Mouse (Mus musculus) lung, embryonic 14.5 days (tissue): ENCODE measurements at regions not wholly inside any gene's neighbourhood (a gene's known extent, or its start where the extent isn't known, plus 50 kb on each side); places are given as distances from the start of the nearest gene placed in this dataset.
"Not testable (repeated sequence)": the region's sequence is repeated elsewhere in the genome, so short reads cannot be mapped to it uniquely, and the experiment has no call there.

ENCODE experiments used
- ATAC-seq: fragments of 200-750 bp; cut with Nextera tagmentation; 2 replicates; pipeline ENCODE4 v1.8.0; 2017; ENCODE audit warnings: mild to moderate bottlenecking, moderate TSS enrichment, moderate library complexity; ENCODE audit not compliant: insufficient read depth
- DNase-seq: peaks from one replicate; pipeline ENCODE4 v3.0.0-alpha.2; 2015
- H3K27ac ChIP-seq: fragments of 300-500 bp; sonication (generic); 2 replicates; pipeline ENCODE4 v1.5.1; 2014; ENCODE audit warnings: low read depth, mild to moderate bottlenecking, moderate library complexity
- H3K27me3 ChIP-seq: fragments of 300-500 bp; sonication (generic); 2 replicates; pipeline ENCODE4 v1.6.1; 2014; ENCODE audit warnings: low read length, control low read depth; ENCODE audit not compliant: insufficient read depth
- H3K36me3 ChIP-seq: fragments of 300-500 bp; sonication (generic); 2 replicates; pipeline ENCODE4 v1.6.1; 2014; ENCODE audit warnings: control low read depth; ENCODE audit not compliant: insufficient read depth
- H3K4me1 ChIP-seq: fragments of 300-500 bp; sonication (generic); 2 replicates; pipeline ENCODE4 v1.6.1; 2014; ENCODE audit warnings: antibody characterized with exemption, control low read depth; ENCODE audit not compliant: insufficient read depth
- H3K4me2 ChIP-seq: fragments of 300-500 bp; sonication (generic); 2 replicates; pipeline ENCODE4 v1.6.1; 2014; ENCODE audit warnings: mild to moderate bottlenecking
- H3K4me3 ChIP-seq: fragments of 300-500 bp; sonication (generic); 2 replicates; pipeline ENCODE4 v1.5.1; 2014; ENCODE audit warnings: low read depth, low read length
- H3K9ac ChIP-seq: fragments of 300-500 bp; sonication (generic); 2 replicates; pipeline ENCODE4 v1.6.1; 2014
- H3K9me3 ChIP-seq: fragments of 300-500 bp; sonication (generic); 2 replicates; pipeline ENCODE4 v1.6.1; 2016; ENCODE audit warnings: low read depth, low read length, control low read depth
- CTCF ChIP-seq: IDR thresholded peaks from 2 replicates; pipeline ENCODE4 v1.5.1; 2016; ENCODE audit warnings: antibody characterized with exemption, low read depth
- WGBS: fragments of 180-500 bp; shearing (Covaris S2); extraction: QIAGEN DNeasy Blood & Tissue Kit; methylation state at CpG from one replicate; pipeline ENCODE4 v1.1.7; 2014; 5-methylcytosine and 5-hydroxymethylcytosine counted together

GRCm38 (mm10) chr10:96234564-96235412 lies 98.4 kb downstream of the Gm5426 start:
- Histone ChIP-seq H3K4me3 (no peak overlapping the region), H3K4me2 (no peak overlapping the region), H3K4me1 (no peaks in the 10 kb centered on the region), H3K36me3 (no peaks in the 10 kb centered on the region), H3K9me3 (no peaks in the 10 kb centered on the region), H3K27ac (no peak overlapping the region), H3K27me3 (no peaks in the 10 kb centered on the region), H3K9ac (no peak overlapping the region)
- peak; percentile 44; the same call in 1 of the 2 replicates for ATAC-seq
- TF ChIP-seq CTCF = no peak
- DNase-seq = no peak
- WGBS = 53% methylated on average over 9 of the region's 10 CpGs

DNA sequence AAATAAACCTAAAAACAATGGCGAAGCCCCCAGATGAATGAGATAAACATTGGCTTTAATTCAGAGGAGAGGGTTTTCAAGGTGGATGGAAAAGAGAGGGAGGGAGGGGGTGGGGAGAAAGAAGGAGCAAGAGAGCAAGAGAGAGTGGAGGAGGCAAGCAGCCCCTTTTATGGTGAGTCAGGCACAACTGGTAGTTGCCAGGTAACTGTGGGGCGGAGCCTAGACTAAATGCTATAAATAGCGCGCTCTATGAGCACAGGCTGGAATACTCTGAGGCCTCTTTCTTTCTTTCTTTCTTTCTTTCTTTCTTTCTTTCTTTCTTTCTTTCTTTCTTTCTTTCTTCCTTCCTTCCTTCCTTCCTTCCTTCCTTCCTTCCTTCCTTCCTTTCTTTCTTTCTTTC lies 99.6 kb downstream of the Gm5426 start:
- not testable (repeated sequence) for H3K4me3 ChIP-seq, H3K27ac ChIP-seq, H3K9ac ChIP-seq, H3K4me1 ChIP-seq, DNase-seq, H3K9me3 ChIP-seq, ATAC-seq, H3K36me3 ChIP-seq, H3K4me2 ChIP-seq, H3K27me3 ChIP-seq
- 87% methylated on average over 4 of the region's 4 CpGs for WGBS

GRCm38 (mm10) chr10:96236777-96237373 lies 100.5 kb downstream of the Gm5426 start:
- H3K9ac ChIP-seq = no peak overlapping the region
- no peaks in the 10 kb centered on the region for H3K36me3 ChIP-seq
- no peaks in the 10 kb centered on the region for H3K4me1 ChIP-seq
- no peak overlapping the region for H3K4me3 ChIP-seq
- no peaks in the 10 kb centered on the region for H3K9me3 ChIP-seq
- TF ChIP-seq CTCF = no peak
- no peak overlapping the region for H3K27ac ChIP-seq
- DNase-seq = no peak
- 89% methylated on average over 6 of the region's 6 CpGs for WGBS
- no peaks in the 10 kb centered on the region for H3K27me3 ChIP-seq
- no peak for ATAC-seq
- H3K4me2 ChIP-seq = no peak overlapping the region

- Histone ChIP-seq H3K27ac (no peak overlapping the region), H3K4me2 (no peak overlapping the region), H3K4me3 (no peak overlapping the region), H3K9me3 (no peaks in the 10 kb centered on the region), H3K36me3 (no peaks in the 10 kb centered on the region), H3K9ac (no peak overlapping the region), H3K27me3 (no peaks in the 10 kb centered on the region), H3K4me1 (no peaks in the 10 kb centered on the region)
- 90% methylated on average over 5 of the region's 5 CpGs for WGBS
- no peak for TF ChIP-seq CTCF
- no peak for DNase-seq
- no peak for ATAC-seq
Measured at GRCm38 (mm10) chr10:96237572-96238130, 101.2 kb downstream of the Gm5426 start.

DNA sequence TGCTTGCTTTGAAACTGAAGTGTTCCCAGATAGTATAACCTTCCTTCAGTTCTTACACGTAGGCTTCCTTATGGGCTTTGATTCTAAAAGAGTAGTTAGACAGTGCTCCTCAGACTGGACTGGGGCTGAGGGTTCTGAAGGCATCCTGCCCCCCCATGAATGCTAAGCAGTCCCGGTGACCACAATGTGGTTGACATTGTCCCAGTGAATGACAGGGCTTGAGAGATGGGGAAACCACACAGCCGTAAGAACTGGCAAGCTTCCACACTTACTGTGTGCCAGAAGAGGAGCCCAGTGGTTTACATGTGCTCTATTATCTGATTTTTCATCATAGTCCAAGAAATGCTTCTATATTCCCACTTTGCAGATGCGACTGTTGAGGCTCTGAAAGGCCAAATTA lies 101.8 kb downstream of the Gm5426 start:
- 70% methylated on average over 4 of the region's 4 CpGs for WGBS
- TF ChIP-seq CTCF = no peak
- H3K27ac ChIP-seq = no peak overlapping the region
- H3K36me3 ChIP-seq = no peaks in the 10 kb centered on the region
- no peaks in the 10 kb centered on the region for H3K9me3 ChIP-seq
- no peaks in the 10 kb centered on the region for H3K4me1 ChIP-seq
- H3K4me3 ChIP-seq = no peak overlapping the region
- H3K9ac ChIP-seq = no peak overlapping the region
- DNase-seq = peak; percentile 33
- ATAC-seq = no peak
- no peaks in the 10 kb centered on the region for H3K27me3 ChIP-seq
- H3K4me2 ChIP-seq = no peak overlapping the region

- no peaks in the 10 kb centered on the region for H3K4me1 ChIP-seq
- WGBS = 78% methylated on average over 3 of the region's 3 CpGs
- peak; percentile 40 for DNase-seq
- no peak for TF ChIP-seq CTCF
- no peak overlapping the region for H3K4me2 ChIP-seq
- H3K36me3 ChIP-seq = no peaks in the 10 kb centered on the region
- no peak overlapping the region for H3K9ac ChIP-seq
- no peak overlapping the region for H3K4me3 ChIP-seq
- H3K27ac ChIP-seq = no peak overlapping the region
- no peaks in the 10 kb centered on the region for H3K27me3 ChIP-seq
- ATAC-seq = no peak
- H3K9me3 ChIP-seq = no peaks in the 10 kb centered on the region
Measured at GRCm38 (mm10) chr10:96238850-96239249, 102.4 kb downstream of the Gm5426 start.

- Histone ChIP-seq H3K9ac (no peak overlapping the region), H3K4me1 (no peaks in the 10 kb centered on the region), H3K27me3 (no peaks in the 10 kb centered on the region), H3K4me2 (no peak overlapping the region), H3K27ac (no peak overlapping the region), H3K4me3 (no peak overlapping the region), H3K9me3 (no peaks in the 10 kb centered on the region), H3K36me3 (no peaks in the 10 kb centered on the region)
- no peak for DNase-seq
- ATAC-seq = no peak
- no peak for TF ChIP-seq CTCF
- 84% methylated on average over 4 of the region's 4 CpGs for WGBS
Measured at GRCm38 (mm10) chr10:96240591-96240990, 104.2 kb downstream of the Gm5426 start.
